Mouse (Mus musculus): ENCODE measurements at regions not wholly inside any gene's neighbourhood (a gene's known extent, or its start where the extent isn't known, plus 50 kb on each side); places are given as distances from the start of the nearest gene placed in this dataset.
"Not testable (repeated sequence)": the region's sequence is repeated elsewhere in the genome, so short reads cannot be mapped to it uniquely, and the experiment has no call there.

- DNase-seq (ENCODE audit: low spot score in 2 of 2) = peak; percentile 25 to 40
Measured at GRCm38 (mm10) chr17:79977154-79977571, 81.2 kb upstream of the Atl2 start.

- DNase-seq (ENCODE audit: low spot score in 2 of 2) = no peak
Measured at GRCm38 (mm10) chr17:79976518-79977100, 80.7 kb upstream of the Atl2 start.

GRCm38 (mm10) chr17:79975997-79976443, 80.1 kb upstream of the Atl2 start:
- no peak for DNase-seq (ENCODE audit: low spot score in 2 of 2)

GRCm38 (mm10) chr17:79975150-79975757, 79.3 kb upstream of the Atl2 start:
- DNase-seq (ENCODE audit: low spot score in 2 of 2) = not testable (repeated sequence)

GRCm38 (mm10) chr17:79971721-79972336, 75.9 kb upstream of the Atl2 start:
- DNase-seq (ENCODE audit: low spot score in 2 of 2) = no peak

- no peak for DNase-seq (ENCODE audit: low spot score in 2 of 2)
Measured at GRCm38 (mm10) chr17:79969500-79969972, 73.6 kb upstream of the Atl2 start.

GRCm38 (mm10) chr17:79968819-79969218, 72.9 kb upstream of the Atl2 start:
- DNase-seq (ENCODE audit: low spot score in 2 of 2) = no peak

GRCm38 (mm10) chr17:79966981-79967380, 71.1 kb upstream of the Atl2 start:
- no peak for DNase-seq (ENCODE audit: low spot score in 2 of 2)

GRCm38 (mm10) chr17:79965625-79966024, 69.7 kb upstream of the Atl2 start:
- no peak for DNase-seq (ENCODE audit: low spot score in 2 of 2)

GRCm38 (mm10) chr17:79964850-79965249, 68.9 kb upstream of the Atl2 start:
- no peak for DNase-seq (ENCODE audit: low spot score in 2 of 2)

GRCm38 (mm10) chr17:79963330-79963729, 67.4 kb upstream of the Atl2 start:
- DNase-seq (ENCODE audit: low spot score in 2 of 2) = no peak

- no peak for DNase-seq (ENCODE audit: low spot score in 2 of 2)
Measured at GRCm38 (mm10) chr17:79961391-79961790, 65.5 kb upstream of the Atl2 start.

- no peak for DNase-seq (ENCODE audit: low spot score in 2 of 2)
Measured at GRCm38 (mm10) chr17:79960688-79961087, 64.8 kb upstream of the Atl2 start.

GRCm38 (mm10) chr17:79955267-79955666, 59.3 kb upstream of the Atl2 start:
- no peak for DNase-seq (ENCODE audit: low spot score in 2 of 2)

- DNase-seq (ENCODE audit: low spot score in 2 of 2) = no peak
Measured at GRCm38 (mm10) chr17:79954624-79955244, 58.8 kb upstream of the Atl2 start.

- peak; percentile 53 to 62 for DNase-seq (ENCODE audit: low spot score in 2 of 2)
Measured at GRCm38 (mm10) chr17:79948591-79949475, 52.9 kb upstream of the Atl2 start.
